Mouse (Mus musculus) liver, embryonic 16.5 days (tissue): ENCODE results near the gene Cmc2. TPM values are rescaled to one million over a fixed set of nuclear protein-coding genes. Genes with fewer than 3 reads are reported as not detected.

Source experiments
- ATAC-seq: fragments of 200-750 bp; cut with Nextera tagmentation; 2 replicates; pipeline ENCODE4 v1.8.0; 2017; ENCODE audit warnings: low read depth, mild to moderate bottlenecking, moderate number of reproducible peaks, moderate library complexity
- H3K27ac ChIP-seq: fragments of 300-500 bp; sonication (generic); 2 replicates; pipeline ENCODE4 v1.5.1; 2014; ENCODE audit warnings: mild to moderate bottlenecking, low read length
- H3K27me3 ChIP-seq: fragments of 300-500 bp; sonication (generic); 2 replicates; pipeline ENCODE4 v1.6.1; 2014; ENCODE audit warnings: low read depth, low read length, mixed read lengths; ENCODE audit not compliant: control insufficient read depth, insufficient read depth
- H3K36me3 ChIP-seq: fragments of 300-500 bp; sonication (generic); 2 replicates; pipeline ENCODE4 v1.6.1; 2014; ENCODE audit warnings: mild to moderate bottlenecking; ENCODE audit not compliant: control insufficient read depth, insufficient read depth
- H3K4me1 ChIP-seq: fragments of 300-500 bp; sonication (generic); 2 replicates; pipeline ENCODE4 v1.6.1; 2014; ENCODE audit warnings: low read depth, low read length, mixed read lengths; ENCODE audit not compliant: control insufficient read depth
- H3K4me2 ChIP-seq: fragments of 300-500 bp; sonication (generic); 2 replicates; pipeline ENCODE4 v1.6.1; 2014; ENCODE audit warnings: low read depth, low read length, mixed read lengths
- H3K4me3 ChIP-seq: fragments of 300-500 bp; sonication (generic); 2 replicates; pipeline ENCODE4 v1.5.1; 2014; ENCODE audit warnings: low read depth, mild to moderate bottlenecking, low read length
- H3K9ac ChIP-seq: fragments of 300-500 bp; sonication (generic); 2 replicates; pipeline ENCODE4 v1.6.1; 2014; ENCODE audit warnings: low read depth, low read length
- H3K9me3 ChIP-seq: fragments of 300-500 bp; sonication (generic); replicated peaks from 2 replicates; pipeline ENCODE4 v1.6.1; 2016; ENCODE audit warnings: low read length; ENCODE audit not compliant: control insufficient read depth
- WGBS: fragments of 180-500 bp; shearing (Covaris S2); extraction: QIAGEN DNeasy Blood & Tissue Kit; methylation state at CpG from one replicate; pipeline ENCODE4 v1.1.7; 2014; ENCODE audit not compliant: insufficient replicate concordance; 5-methylcytosine and 5-hydroxymethylcytosine counted together
- polyA plus RNA-seq: library from polyadenylated mRNA; unstranded; fragments of >200 nt; fragmentation: Nextera tagmentation; extraction: Ambion mirVana; gene quantifications from 2 replicates; pipeline ENCODE4 v1.2.1, GENCODE M21; 2015

The Cmc2 gene
- polyA plus RNA-seq, 1 experiment from 2014 or later: 54.0 TPM

- Histone ChIP-seq H3K4me2 (no peak overlapping the region), H3K36me3 (peaks cover 14% of the 10 kb centered on the region), H3K4me3 (no peak overlapping the region), H3K9me3 (no peaks in the 10 kb centered on the region; the same call in 1 of the 2 replicates), H3K4me1 (no peaks in the 10 kb centered on the region), H3K27me3 (no peaks in the 10 kb centered on the region), H3K9ac (no peak overlapping the region), H3K27ac (no peak overlapping the region)
- WGBS: 66% methylated on average over 9 of the region's 9 CpGs
- no peak for ATAC-seq
Measured at GRCm38 (mm10) chr8:116892636-116893035, 28.6 kb downstream of the Cmc2 start.

GRCm38 (mm10) chr8:116892130-116892529, 29.1 kb downstream of the Cmc2 start:
- Histone ChIP-seq H3K4me1 (no peaks in the 10 kb centered on the region), H3K9me3 (no peaks in the 10 kb centered on the region; the same call in 1 of the 2 replicates), H3K4me2 (no peak overlapping the region), H3K27ac (no peak overlapping the region), H3K9ac (no peak overlapping the region), H3K27me3 (no peaks in the 10 kb centered on the region), H3K36me3 (peaks cover 14% of the 10 kb centered on the region), H3K4me3 (no peak overlapping the region)
- WGBS: 65% methylated on average over 3 of the region's 3 CpGs
- ATAC-seq: no peak

- no peaks in the 10 kb centered on the region for H3K4me1 ChIP-seq
- peaks cover 19% of the 10 kb centered on the region for H3K36me3 ChIP-seq
- H3K4me2 ChIP-seq: no peak overlapping the region
- no peaks in the 10 kb centered on the region; the same call in 1 of the 2 replicates for H3K9me3 ChIP-seq
- 75% methylated on average over 5 of the region's 5 CpGs for WGBS
- ATAC-seq: no peak
- no peak overlapping the region for H3K9ac ChIP-seq
- no peaks in the 10 kb centered on the region for H3K27me3 ChIP-seq
- no peak overlapping the region for H3K4me3 ChIP-seq
- H3K27ac ChIP-seq: no peak overlapping the region
Measured at GRCm38 (mm10) chr8:116891446-116891845, 29.8 kb downstream of the Cmc2 start.

GRCm38 (mm10) chr8:116887813-116888212, 33.4 kb downstream of the Cmc2 start:
- Histone ChIP-seq H3K4me1 (no peaks in the 10 kb centered on the region), H3K4me3 (no peak overlapping the region), H3K36me3 (peaks cover 19% of the 10 kb centered on the region), H3K9ac (no peak overlapping the region), H3K27ac (no peak overlapping the region), H3K27me3 (no peaks in the 10 kb centered on the region), H3K4me2 (no peak overlapping the region), H3K9me3 (no peaks in the 10 kb centered on the region)
- ATAC-seq: no peak
- 67% methylated on average over 4 of the region's 4 CpGs for WGBS

GRCm38 (mm10) chr8:116881396-116881795, 39.9 kb downstream of the Cmc2 start:
- Histone ChIP-seq H3K36me3 (0 out of 2 replicates have a peak, but pooled peaks cover 3% of the 10 kb centered on the region), H3K9me3 (no peaks in the 10 kb centered on the region; the same call in 1 of the 2 replicates), H3K4me3 (no peak overlapping the region), H3K4me2 (no peak overlapping the region), H3K4me1 (no peaks in the 10 kb centered on the region), H3K27me3 (no peaks in the 10 kb centered on the region), H3K27ac (no peak overlapping the region), H3K9ac (no peak overlapping the region)
- no peak for ATAC-seq
- 66% methylated on average over 8 of the region's 8 CpGs for WGBS

GRCm38 (mm10) chr8:116875798-116876450, 45.3 kb downstream of the Cmc2 start:
- Histone ChIP-seq H3K36me3 (no peaks in the 10 kb centered on the region), H3K9me3 (no peaks in the 10 kb centered on the region; the same call in 1 of the 2 replicates), H3K4me2 (no peak overlapping the region), H3K27ac (no peak overlapping the region), H3K4me3 (no peak overlapping the region), H3K9ac (no peak overlapping the region), H3K27me3 (no peaks in the 10 kb centered on the region), H3K4me1 (no peaks in the 10 kb centered on the region)
- 66% methylated on average over 17 of the region's 17 CpGs for WGBS
- no peak for ATAC-seq

- Histone ChIP-seq H3K36me3 (no peaks in the 10 kb centered on the region), H3K27ac (no peak overlapping the region), H3K27me3 (no peaks in the 10 kb centered on the region), H3K9me3 (no peaks in the 10 kb centered on the region; the same call in 1 of the 2 replicates), H3K4me1 (no peaks in the 10 kb centered on the region), H3K9ac (no peak overlapping the region), H3K4me3 (no peak overlapping the region), H3K4me2 (no peak overlapping the region)
- ATAC-seq: no peak
- WGBS: 74% methylated on average over 8 of the region's 8 CpGs
Measured at GRCm38 (mm10) chr8:116873986-116874385, 47.3 kb downstream of the Cmc2 start.

- Histone ChIP-seq H3K36me3 (no peaks in the 10 kb centered on the region), H3K27me3 (no peaks in the 10 kb centered on the region), H3K9me3 (no peaks in the 10 kb centered on the region; the same call in 1 of the 2 replicates), H3K27ac (no peak overlapping the region), H3K9ac (no peak overlapping the region), H3K4me1 (no peaks in the 10 kb centered on the region), H3K4me2 (no peak overlapping the region), H3K4me3 (no peak overlapping the region)
- ATAC-seq: no peak; the same call in 1 of the 2 replicates
- WGBS: 75% methylated on average over 11 of the region's 11 CpGs
Measured at GRCm38 (mm10) chr8:116873586-116873985, 47.7 kb downstream of the Cmc2 start.

- no peaks in the 10 kb centered on the region for H3K36me3 ChIP-seq
- H3K9me3 ChIP-seq: no peaks in the 10 kb centered on the region; the same call in 1 of the 2 replicates
- no peak overlapping the region for H3K27ac ChIP-seq
- no peaks in the 10 kb centered on the region for H3K4me1 ChIP-seq
- no peak overlapping the region for H3K4me3 ChIP-seq
- no peak for ATAC-seq
- no peak overlapping the region for H3K4me2 ChIP-seq
- H3K9ac ChIP-seq: no peak overlapping the region
- H3K27me3 ChIP-seq: no peaks in the 10 kb centered on the region
- WGBS: 34% methylated on average over 2 of the region's 2 CpGs
Measured at GRCm38 (mm10) chr8:116872761-116873342, 48.4 kb downstream of the Cmc2 start.
